Mouse (Mus musculus) cortical plate, adult 2 months (tissue): Measurements from ENCODE around the gene Lck.

Source experiments
- CTCF ChIP-seq: fragments of 200-500 bp; IDR thresholded peaks from 2 replicates; pipeline ENCODE4 v1.5.1; 2011; ENCODE audit warnings: mild to moderate bottlenecking, control low read depth, low read length; ENCODE audit not compliant: insufficient read depth; ENCODE audit errors: extremely low read depth
- POLR2A ChIP-seq: fragments of 200-500 bp; IDR thresholded peaks from 2 replicates; pipeline ENCODE4 v1.6.1; 2011; ENCODE audit warnings: mild to moderate bottlenecking, low read length, control low read depth; ENCODE audit not compliant: insufficient read depth; ENCODE audit errors: extremely low read depth

- no peak for TF ChIP-seq CTCF
- TF ChIP-seq POLR2A: no peak
Measured at GRCm38 (mm10) chr4:129621283-129621841, 47.9 kb upstream of the Lck start.
